Mouse (Mus musculus) bone marrow, adult 2 months (tissue): ENCODE data around the gene Cacnb3.

Experiments
- CTCF ChIP-seq: fragments of 200-500 bp; IDR thresholded peaks from 2 replicates; pipeline ENCODE4 v1.5.1; 2011; ENCODE audit warnings: low read length, control low read depth; ENCODE audit not compliant: control insufficient read depth, insufficient read depth
- POLR2A ChIP-seq: fragments of 200-500 bp; IDR thresholded peaks from 2 replicates; pipeline ENCODE4 v1.6.1; 2011; ENCODE audit warnings: low read depth, mild to moderate bottlenecking, control low read depth, low read length, borderline replicate concordance; ENCODE audit not compliant: control insufficient read depth

GRCm38 (mm10) chr15:98602191-98602881 is 28.3 kb upstream of the Cacnb3 start:
- TF ChIP-seq POLR2A (no peak), CTCF (no peak)
